Comparison of ENCODE assay signal across 8 mouse cellular contexts in genomic region chr2:126034379-126035005, GRCm38 (mm10). TPM values are rescaled to one million over a fixed set of nuclear protein-coding genes. Genes with fewer than 3 reads are reported as not detected.
A peak's percentile ranks its signal among the peaks of the same experiment; 100 is the strongest.
DNase-seq lines count a peak whose midpoint lies in the region; ATAC-seq and TF ChIP-seq lines count a peak whose summit lies in the region.

Gene Fgf7 (plus strand): TSS chr2:126034658.

- WGBS in heart, postnatal 0 days = 67% methylated on average over 15 of the region's 15 CpGs
- WGBS in heart, embryonic 11.5 days (ENCODE audit: insufficient replicate concordance) = 67% methylated on average over 15 of the region's 15 CpGs
- 19% methylated on average over 15 of the region's 15 CpGs for WGBS in embryonic facial prominence, embryonic 15.5 days
- WGBS in neural tube, embryonic 13.5 days = 55% methylated on average over 15 of the region's 15 CpGs

- no peak for ATAC-seq in heart, postnatal 0 days (ENCODE audit: insufficient read depth, low read depth)
- no peak for ATAC-seq in heart, embryonic 11.5 days (replicated peaks; ENCODE audit: insufficient number of reproducible peaks, low FRiP score, low TSS enrichment)
- ATAC-seq in embryonic facial prominence, embryonic 15.5 days (ENCODE audit: insufficient number of reproducible peaks, low FRiP score, low TSS enrichment, low read depth) = peak; percentile 74; the same call in 1 of the 2 replicates
- ATAC-seq in neural tube, embryonic 13.5 days (ENCODE audit: low read depth) = peak; percentile 50; the same call in 1 of the 2 replicates

- no peaks in the 10 kb centered on the region for H3K9me3 ChIP-seq in heart, postnatal 0 days (replicated peaks; ENCODE audit: control insufficient read depth, low read length)
- no peaks in the 10 kb centered on the region for H3K9me3 ChIP-seq in heart, embryonic 11.5 days (replicated peaks; ENCODE audit: control insufficient read depth, low read length)
- no peaks in the 10 kb centered on the region for H3K9me3 ChIP-seq in embryonic facial prominence, embryonic 15.5 days (replicated peaks)
- no peaks in the 10 kb centered on the region for H3K9me3 ChIP-seq in neural tube, embryonic 13.5 days

- H3K4me1 ChIP-seq in heart, postnatal 0 days (ENCODE audit: control insufficient read depth, insufficient read depth) = peaks cover 6% of the 10 kb centered on the region
- no peaks in the 10 kb centered on the region for H3K4me1 ChIP-seq in heart, embryonic 11.5 days (ENCODE audit: control insufficient read depth, insufficient read depth, low read length)
- H3K4me1 ChIP-seq in embryonic facial prominence, embryonic 15.5 days = 0 out of 2 replicates have a peak, but pooled peaks cover 3% of the 10 kb centered on the region
- peaks cover 7% of the 10 kb centered on the region for H3K4me1 ChIP-seq in neural tube, embryonic 13.5 days (replicated peaks)

- H3K27me3 ChIP-seq in heart, postnatal 0 days (ENCODE audit: control insufficient read depth, insufficient read depth, low read length) = no peaks in the 10 kb centered on the region
- no peaks in the 10 kb centered on the region for H3K27me3 ChIP-seq in heart, embryonic 11.5 days (ENCODE audit: control insufficient read depth, insufficient read depth, low read length)
- H3K27me3 ChIP-seq in embryonic facial prominence, embryonic 15.5 days = no peaks in the 10 kb centered on the region
- H3K27me3 ChIP-seq in neural tube, embryonic 13.5 days = no peaks in the 10 kb centered on the region

- no peaks in the 10 kb centered on the region for H3K36me3 ChIP-seq in heart, postnatal 0 days (replicated peaks; ENCODE audit: control insufficient read depth, insufficient read depth, low read length)
- no peaks in the 10 kb centered on the region for H3K36me3 ChIP-seq in heart, embryonic 11.5 days (ENCODE audit: control insufficient read depth, insufficient read depth, low read length)
- no peaks in the 10 kb centered on the region for H3K36me3 ChIP-seq in embryonic facial prominence, embryonic 15.5 days
- H3K36me3 ChIP-seq in neural tube, embryonic 13.5 days = no peaks in the 10 kb centered on the region

- H3K9ac ChIP-seq in heart, postnatal 0 days (replicated peaks; ENCODE audit: low read depth, low read length) = no peak within 1 kb of the TSS
- H3K9ac ChIP-seq in heart, embryonic 11.5 days (ENCODE audit: low read depth, low read length) = no peak within 1 kb of the TSS
- H3K9ac ChIP-seq in embryonic facial prominence, embryonic 15.5 days = peak within 1 kb of the TSS; percentile 13; the same call in 1 of the 2 replicates
- no peak within 1 kb of the TSS for H3K9ac ChIP-seq in neural tube, embryonic 13.5 days

- no peak within 1 kb of the TSS for H3K4me2 ChIP-seq in heart, postnatal 0 days (ENCODE audit: low read depth, low read length)
- H3K4me2 ChIP-seq in heart, embryonic 11.5 days = no peak within 1 kb of the TSS; the same call in 1 of the 2 replicates
- H3K4me2 ChIP-seq in embryonic facial prominence, embryonic 15.5 days (replicated peaks) = peak within 1 kb of the TSS; percentile 42
- H3K4me2 ChIP-seq in neural tube, embryonic 13.5 days = peak within 1 kb of the TSS; percentile 30

- no peak within 1 kb of the TSS for H3K27ac ChIP-seq in heart, postnatal 0 days (ENCODE audit: low read depth)
- H3K27ac ChIP-seq in heart, embryonic 11.5 days (ENCODE audit: low read depth, low read length) = no peak within 1 kb of the TSS
- H3K27ac ChIP-seq in embryonic facial prominence, embryonic 15.5 days (replicated peaks) = peak within 1 kb of the TSS; percentile 72
- H3K27ac ChIP-seq in layer of hippocampus, adult 2 months = no peak within 1 kb of the TSS
- no peak within 1 kb of the TSS for H3K27ac ChIP-seq in neural tube, embryonic 13.5 days (replicated peaks)

- no peak within 1 kb of the TSS for H3K4me3 ChIP-seq in heart, postnatal 0 days (ENCODE audit: low read depth, low read length)
- no peak within 1 kb of the TSS for H3K4me3 ChIP-seq in heart, embryonic 11.5 days (ENCODE audit: low read depth, low read length)
- H3K4me3 ChIP-seq in embryonic facial prominence, embryonic 15.5 days (replicated peaks) = peak within 1 kb of the TSS; percentile 34
- no peak within 1 kb of the TSS for H3K4me3 ChIP-seq in layer of hippocampus, adult 2 months
- H3K4me3 ChIP-seq in neural tube, embryonic 13.5 days = no peak within 1 kb of the TSS

- TF ChIP-seq CTCF in heart, postnatal 0 days (IDR thresholded peaks at IDR 0.05; ENCODE audit: low read depth) = peak; percentile 42
- TF ChIP-seq CTCF in layer of hippocampus, adult 2 months (conservative IDR thresholded peaks at IDR 0.05) = peak; percentile 74

- TF ChIP-seq EP300 in heart, postnatal 0 days (IDR thresholded peaks at IDR 0.05; ENCODE audit: low read depth) = no peak

- DNase-seq in heart, postnatal 0 days (ENCODE audit: low spot score) = no peak
- peak; percentile 93 for DNase-seq in NIH3T3 (ENCODE audit: low read depth)
- peak; percentile 15 to 25 for DNase-seq in layer of hippocampus, adult 2 months (ENCODE audit: low spot score in 2 of 2)
- no peak for DNase-seq in B cell, adult 2 months
- no peak for DNase-seq in cerebellum, postnatal 36 days

RNA-seq across cellular contexts. Expression of gene Fgf7, which starts in this region (rescaled TPM):
- total RNA-seq in heart, postnatal 0 days (2014; rRNA removed; ENCODE audit: low replicate concordance) = not detected in 2 replicates
- polyA plus RNA-seq in heart, postnatal 0 days (2015; fragmentation: Nextera tagmentation; extraction: Ambion mirVana) = 0.44 and 0.52 TPM in 2 replicates
- polyA plus RNA-seq in heart, embryonic 11.5 days (2014; fragmentation: Nextera tagmentation; extraction: Ambion mirVana) = 0.31 and 1.1 TPM in 2 replicates
- polyA plus RNA-seq in embryonic facial prominence, embryonic 15.5 days (2015; fragmentation: Nextera tagmentation; extraction: Ambion mirVana) = 14.8 and 15.8 TPM in 2 replicates
- total RNA-seq in layer of hippocampus, adult 2 months (2021) = 1 to 10 TPM in 1 of 2 experiments, under 1 TPM in 1; 0.51 to 1.5 TPM
- 0.60 and 1.3 TPM in 2 replicates for polyA plus RNA-seq in neural tube, embryonic 13.5 days (2015; fragmentation: Nextera tagmentation; extraction: Ambion mirVana)

Comparison
In these comparisons a context has a peak if more than half of its experiments do, and no peak if none do; other contexts are left out.
1. ATAC-seq: peak in embryonic facial prominence, embryonic 15.5 days (single experiment) and neural tube, embryonic 13.5 days (single experiment); none in heart, postnatal 0 days (single experiment) and heart, embryonic 11.5 days (single experiment).
2. DNase-seq: peak in NIH3T3 (single experiment) and layer of hippocampus, adult 2 months (2 of 2); none in heart, postnatal 0 days (single experiment), B cell, adult 2 months (0 of 2) and cerebellum, postnatal 36 days (0 of 2).
3. H3K4me2 ChIP-seq: peak in embryonic facial prominence, embryonic 15.5 days (single experiment) and neural tube, embryonic 13.5 days (single experiment); none in heart, postnatal 0 days (single experiment) and heart, embryonic 11.5 days (single experiment).